Mouse (Mus musculus) heart, postnatal 0 days (tissue): Measurements from ENCODE around the gene Aldh3b1. TPM values are rescaled to one million over a fixed set of nuclear protein-coding genes. Genes with fewer than 3 reads are reported as not detected.
A peak's percentile ranks its signal among the peaks of the same experiment; 100 is the strongest.

ENCODE experiments used
- ATAC-seq: fragments of 200-750 bp; cut with Nextera tagmentation; 2 replicates; pipeline ENCODE4 v1.8.0; 2017; ENCODE audit warnings: low read depth, moderate number of reproducible peaks, moderate library complexity; ENCODE audit not compliant: insufficient read depth
- DNase-seq: peaks from one replicate; pipeline ENCODE4 v3.0.0-alpha.2; 2016; ENCODE audit warnings: low spot score
- H3K27ac ChIP-seq: fragments of 300-500 bp; sonication (generic); 2 replicates; pipeline ENCODE4 v1.5.1; 2014; ENCODE audit warnings: low read depth, mild to moderate bottlenecking
- H3K27me3 ChIP-seq: fragments of 300-500 bp; sonication (generic); 2 replicates; pipeline ENCODE4 v1.6.1; 2014; ENCODE audit warnings: low read length, mixed read lengths; ENCODE audit not compliant: control insufficient read depth, insufficient read depth
- H3K36me3 ChIP-seq: fragments of 300-500 bp; sonication (generic); replicated peaks from 2 replicates; pipeline ENCODE4 v1.6.1; 2014; ENCODE audit warnings: low read length, mixed read lengths; ENCODE audit not compliant: control insufficient read depth, insufficient read depth
- H3K4me1 ChIP-seq: fragments of 300-500 bp; sonication (generic); 2 replicates; pipeline ENCODE4 v1.6.1; 2014; ENCODE audit warnings: antibody characterized with exemption; ENCODE audit not compliant: control insufficient read depth, insufficient read depth
- H3K4me2 ChIP-seq: fragments of 300-500 bp; sonication (generic); 2 replicates; pipeline ENCODE4 v1.6.1; 2014; ENCODE audit warnings: low read depth, mild to moderate bottlenecking, low read length, moderate library complexity
- H3K4me3 ChIP-seq: fragments of 300-500 bp; sonication (generic); 2 replicates; pipeline ENCODE4 v1.5.1; 2014; ENCODE audit warnings: low read depth, low read length
- H3K9ac ChIP-seq: fragments of 300-500 bp; sonication (generic); replicated peaks from 2 replicates; pipeline ENCODE4 v1.6.1; 2014; ENCODE audit warnings: low read depth, low read length, mixed read lengths
- H3K9me3 ChIP-seq: fragments of 300-500 bp; sonication (generic); replicated peaks from 2 replicates; pipeline ENCODE4 v1.6.1; 2016; ENCODE audit warnings: low read length; ENCODE audit not compliant: control insufficient read depth
- CTCF ChIP-seq: IDR thresholded peaks from 2 replicates; pipeline ENCODE4 v1.5.1; 2016; ENCODE audit warnings: antibody characterized with exemption, control low read depth, low read depth
- EP300 ChIP-seq: IDR thresholded peaks from 2 replicates; pipeline ENCODE4 v1.6.1; 2016; ENCODE audit warnings: antibody characterized with exemption, low read depth
- WGBS: fragments of 180-500 bp; shearing (Covaris S2); extraction: QIAGEN DNeasy Blood & Tissue Kit; methylation state at CpG from one replicate; pipeline ENCODE4 v1.1.7; 2014; 5-methylcytosine and 5-hydroxymethylcytosine counted together
- polyA plus RNA-seq: library from polyadenylated mRNA; unstranded; fragments of >200 nt; fragmentation: Nextera tagmentation; extraction: Ambion mirVana; gene quantifications from 2 replicates; pipeline ENCODE4 v1.2.1, GENCODE M21; 2015
- total RNA-seq: library from RNA; depleted of rRNA; stranded (reverse); fragments of >200 nt; gene quantifications from 2 replicates; pipeline ENCODE4 v1.2.3, GENCODE M21; 2014; ENCODE audit warnings: low replicate concordance

Gene Aldh3b1
- total and polyA plus RNA-seq, 2 experiments from 2014 or later = 1.9 to 3.2 TPM

GRCm38 (mm10) chr19:3914535-3914934 lies 15.1 kb downstream of the Aldh3b1 start:
- Histone ChIP-seq H3K4me3 (no peak overlapping the region), H3K4me2 (no peak overlapping the region), H3K9ac (no peak overlapping the region), H3K9me3 (no peaks in the 10 kb centered on the region), H3K27me3 (no peaks in the 10 kb centered on the region), H3K36me3 (peaks cover 18% of the 10 kb centered on the region), H3K27ac (no peak overlapping the region), H3K4me1 (peaks cover 13% of the 10 kb centered on the region)
- ATAC-seq = no peak
- no peak for DNase-seq
- 89% methylated on average over 5 of the region's 5 CpGs for WGBS
- no peak for TF ChIP-seq EP300
- TF ChIP-seq CTCF = no peak

GRCm38 (mm10) chr19:3913692-3914091 lies 15.9 kb downstream of the Aldh3b1 start:
- peak overlapping the region; percentile 86; the same call in 1 of the 2 replicates for H3K27ac ChIP-seq

GRCm38 (mm10) chr19:3912337-3913204 lies 17.0 kb downstream of the Aldh3b1 start, which contains the start of gene Ndufs8:
Ndufs8 (minus strand) TSS chr19:3912774.
- H3K27me3 ChIP-seq = no peaks in the 10 kb centered on the region
- peak within 1 kb of the TSS; percentile 90 for H3K4me2 ChIP-seq
- TF ChIP-seq EP300 = peak; percentile 25
- peak; percentile 7; the same call in 1 of the 2 replicates for TF ChIP-seq CTCF
- H3K4me3 ChIP-seq = peak within 1 kb of the TSS; percentile 75
- H3K36me3 ChIP-seq = peaks cover 31% of the 10 kb centered on the region
- H3K27ac ChIP-seq = peak within 1 kb of the TSS; percentile 90
- peak within 1 kb of the TSS; percentile 74 for H3K9ac ChIP-seq
- under 1% methylated on average over 43 of the region's 43 CpGs for WGBS
- H3K9me3 ChIP-seq = no peaks in the 10 kb centered on the region
- H3K4me1 ChIP-seq = peaks cover 14% of the 10 kb centered on the region
- ATAC-seq = peak; percentile 98
- peak; percentile 100 for DNase-seq

More at GRCm38 (mm10) chr19:3913692-3914091, 15.9 kb downstream of the Aldh3b1 start:
- H3K36me3 ChIP-seq = peaks cover 27% of the 10 kb centered on the region
- H3K9me3 ChIP-seq = no peaks in the 10 kb centered on the region
- 84% methylated on average over 8 of the region's 8 CpGs for WGBS
- peak overlapping the region; percentile 81 for H3K4me2 ChIP-seq
- DNase-seq = no peak
- H3K4me3 ChIP-seq = peak overlapping the region; percentile 75
- no peaks in the 10 kb centered on the region for H3K27me3 ChIP-seq
- TF ChIP-seq EP300 = no peak
- no peak for TF ChIP-seq CTCF
- H3K4me1 ChIP-seq = peaks cover 13% of the 10 kb centered on the region
- 0 out of 2 replicates have a peak overlapping the region, but pooled peaks have one; percentile 61 for H3K9ac ChIP-seq
- no peak for ATAC-seq

- 74% methylated on average over 5 of the region's 5 CpGs for WGBS
- no peak for ATAC-seq
- TF ChIP-seq CTCF (no peak), EP300 (no peak)
These were observed 19.4 kb downstream of the Aldh3b1 start for GRCm38 (mm10) chr19:3910206-3910605.

GRCm38 (mm10) chr19:3907876-3908660 lies 21.5 kb downstream of the Aldh3b1 start:
- Histone ChIP-seq H3K36me3 (peaks cover 36% of the 10 kb centered on the region), H3K4me2 (no peak overlapping the region), H3K4me3 (0 out of 2 replicates have a peak overlapping the region, but pooled peaks have one; percentile 66), H3K27me3 (no peaks in the 10 kb centered on the region), H3K4me1 (peaks cover 11% of the 10 kb centered on the region), H3K9ac (no peak overlapping the region), H3K9me3 (no peaks in the 10 kb centered on the region), H3K27ac (no peak overlapping the region)
- TF ChIP-seq CTCF (no peak), EP300 (no peak)
- WGBS = 74% methylated on average over 8 of the region's 8 CpGs
- no peak for DNase-seq
- ATAC-seq = no peak

More at GRCm38 (mm10) chr19:3910206-3910605, 19.4 kb downstream of the Aldh3b1 start:
- Histone ChIP-seq H3K4me2 (no peak overlapping the region), H3K9ac (no peak overlapping the region), H3K27ac (no peak overlapping the region), H3K9me3 (no peaks in the 10 kb centered on the region), H3K36me3 (peaks cover 31% of the 10 kb centered on the region), H3K4me1 (peaks cover 18% of the 10 kb centered on the region), H3K27me3 (no peaks in the 10 kb centered on the region), H3K4me3 (no peak overlapping the region)
- no peak for DNase-seq
